Mouse (Mus musculus) forebrain, embryonic 14.5 days (tissue): Measurements from ENCODE around the gene Egfl6. TPM values are rescaled to one million over a fixed set of nuclear protein-coding genes. Genes with fewer than 3 reads are reported as not detected.
A peak's percentile ranks its signal among the peaks of the same experiment; 100 is the strongest.

ENCODE experiments used
- ATAC-seq: fragments of 200-750 bp; cut with Nextera tagmentation; 2 replicates; pipeline ENCODE4 v1.8.0; 2017; ENCODE audit warnings: mild to moderate bottlenecking, moderate library complexity
- DNase-seq: peaks from one replicate; pipeline ENCODE4 v3.0.0-alpha.2; 2015; ENCODE audit warnings: low spot score
- H3K27ac ChIP-seq: fragments of 300-500 bp; sonication (generic); 2 replicates; pipeline ENCODE4 v1.5.1; 2014; ENCODE audit warnings: low read depth, mild to moderate bottlenecking, control low read depth, low read length, moderate library complexity
- H3K27me3 ChIP-seq: fragments of 300-500 bp; sonication (generic); replicated peaks from 2 replicates; pipeline ENCODE4 v1.6.1; 2014; ENCODE audit warnings: low read length, control low read depth, mixed read lengths; ENCODE audit not compliant: control insufficient read depth, insufficient read depth
- H3K36me3 ChIP-seq: fragments of 300-500 bp; sonication (generic); 2 replicates; pipeline ENCODE4 v1.6.1; 2014; ENCODE audit warnings: low read length, control low read depth; ENCODE audit not compliant: control insufficient read depth, insufficient read depth
- H3K4me1 ChIP-seq: fragments of 300-500 bp; sonication (generic); 2 replicates; pipeline ENCODE4 v1.6.1; 2014; ENCODE audit warnings: antibody characterized with exemption, low read length, control low read depth; ENCODE audit not compliant: control insufficient read depth, insufficient read depth
- H3K4me2 ChIP-seq: fragments of 300-500 bp; sonication (generic); 2 replicates; pipeline ENCODE4 v1.6.1; 2014; ENCODE audit warnings: mild to moderate bottlenecking, control low read depth, low read length
- H3K4me3 ChIP-seq: fragments of 300-500 bp; sonication (generic); 2 replicates; pipeline ENCODE4 v1.5.1; 2014; ENCODE audit warnings: low read depth, low read length, control low read depth
- H3K9ac ChIP-seq: fragments of 300-500 bp; sonication (generic); 2 replicates; pipeline ENCODE4 v1.6.1; 2014; ENCODE audit warnings: mild to moderate bottlenecking, low read length, control low read depth, moderate library complexity
- H3K9me3 ChIP-seq: fragments of 300-500 bp; sonication (generic); replicated peaks from 2 replicates; pipeline ENCODE4 v1.6.1; 2016; ENCODE audit warnings: low read length, control low read depth, mixed read lengths; ENCODE audit not compliant: control insufficient read depth
- WGBS: fragments of 180-500 bp; shearing (Covaris S2); extraction: QIAGEN DNeasy Blood & Tissue Kit; methylation state at CpG from one replicate; pipeline ENCODE4 v1.1.7; 2014; 5-methylcytosine and 5-hydroxymethylcytosine counted together
- polyA plus RNA-seq: library from polyadenylated mRNA; unstranded; fragments of >200 nt; fragmentation: Nextera tagmentation; extraction: Ambion mirVana; gene quantifications from 2 replicates; pipeline ENCODE4 v1.2.1, GENCODE M21; 2014

Egfl6 gene
- polyA plus RNA-seq, 1 experiment from 2014 or later, result 0.86 TPM

DNA sequence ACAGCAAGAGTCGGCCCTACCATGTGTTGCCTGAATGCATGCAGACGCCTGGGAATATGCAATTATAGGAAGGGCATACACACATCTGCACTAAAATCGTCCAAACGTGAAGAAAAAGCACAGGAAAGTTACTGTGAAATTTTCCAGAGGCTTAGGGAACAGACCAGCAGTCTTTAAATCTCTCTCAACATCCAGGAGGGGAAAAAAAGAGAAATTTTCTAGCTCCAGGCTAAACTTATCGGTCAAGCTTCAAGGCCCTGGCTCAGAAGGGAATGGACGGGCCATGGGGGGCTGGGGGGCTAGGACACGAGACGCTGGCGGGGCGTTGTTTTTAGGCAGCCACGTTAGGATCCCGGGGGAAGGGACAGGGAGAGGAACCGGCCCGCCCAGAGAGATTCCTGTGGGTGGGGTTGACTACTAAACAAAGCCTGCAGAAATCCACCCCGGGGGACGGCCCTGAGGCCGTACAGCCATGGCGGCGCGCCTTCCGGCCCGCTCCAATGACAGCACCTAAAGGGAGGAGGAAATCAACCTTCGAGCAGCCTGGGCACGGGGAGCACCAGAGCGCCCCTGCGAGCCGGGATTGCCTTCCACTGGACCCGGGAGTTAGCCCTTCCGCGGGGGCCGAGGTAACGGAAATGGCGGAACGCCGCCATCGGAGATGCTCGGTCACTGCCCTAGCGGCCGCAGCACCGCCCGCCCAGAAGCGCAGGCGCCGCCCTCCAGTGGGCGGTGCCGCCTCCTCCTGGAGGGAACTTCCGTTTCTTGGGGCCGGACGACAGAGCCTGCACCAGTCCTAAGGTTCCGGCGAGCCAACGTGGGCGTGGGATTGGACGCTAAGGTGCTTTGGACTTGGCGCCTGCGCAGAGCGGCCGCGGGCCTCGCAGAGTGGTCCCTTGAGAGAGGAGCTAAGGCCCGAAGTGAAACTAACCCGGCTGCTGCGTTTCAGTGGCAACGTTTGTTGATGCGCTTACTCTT, 75.5 kb downstream of the Egfl6 start:
- 32% methylated on average over 64 of the region's 65 CpGs for WGBS
- H3K4me3 ChIP-seq, result peak overlapping the region; percentile 50
- peak overlapping the region; percentile 77 for H3K9ac ChIP-seq
- no peaks in the 10 kb centered on the region for H3K4me1 ChIP-seq
- no peaks in the 10 kb centered on the region for H3K36me3 ChIP-seq
- peak overlapping the region; percentile 52 for H3K4me2 ChIP-seq
- no peaks in the 10 kb centered on the region for H3K9me3 ChIP-seq
- peak; percentile 99 for ATAC-seq
- H3K27ac ChIP-seq, result peak overlapping the region; percentile 97
- DNase-seq, result peak; percentile 96
- no peaks in the 10 kb centered on the region for H3K27me3 ChIP-seq

DNA sequence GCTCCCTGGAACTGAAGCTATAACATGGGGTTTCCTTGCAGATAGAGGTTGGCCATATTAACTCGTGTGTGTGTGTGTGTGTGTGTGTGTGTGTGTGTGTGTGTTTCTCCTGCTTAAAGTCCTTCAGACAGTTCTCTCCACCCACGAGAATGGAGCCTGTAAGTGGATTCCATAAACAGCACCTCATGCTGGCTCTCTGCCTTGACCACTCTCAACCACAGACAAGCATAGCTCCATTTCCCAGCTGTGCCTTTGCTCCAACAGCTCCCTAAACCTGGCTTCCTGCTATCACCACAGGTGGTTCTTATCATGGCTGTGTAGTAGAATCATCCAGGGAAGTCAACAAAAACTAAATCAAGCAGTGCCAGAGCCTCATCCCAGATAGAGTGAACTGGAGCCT, 81.1 kb downstream of the Egfl6 start:
- 73% methylated on average over 2 of the region's 2 CpGs for WGBS
- Histone ChIP-seq H3K4me1 (no peaks in the 10 kb centered on the region), H3K4me3 (no peak overlapping the region), H3K4me2 (no peak overlapping the region), H3K9ac (no peak overlapping the region), H3K36me3 (0 out of 2 replicates have a peak, but pooled peaks cover 2% of the 10 kb centered on the region), H3K27ac (no peak overlapping the region), H3K27me3 (no peaks in the 10 kb centered on the region), H3K9me3 (no peaks in the 10 kb centered on the region)
- no peak for ATAC-seq
- DNase-seq, result no peak

DNA sequence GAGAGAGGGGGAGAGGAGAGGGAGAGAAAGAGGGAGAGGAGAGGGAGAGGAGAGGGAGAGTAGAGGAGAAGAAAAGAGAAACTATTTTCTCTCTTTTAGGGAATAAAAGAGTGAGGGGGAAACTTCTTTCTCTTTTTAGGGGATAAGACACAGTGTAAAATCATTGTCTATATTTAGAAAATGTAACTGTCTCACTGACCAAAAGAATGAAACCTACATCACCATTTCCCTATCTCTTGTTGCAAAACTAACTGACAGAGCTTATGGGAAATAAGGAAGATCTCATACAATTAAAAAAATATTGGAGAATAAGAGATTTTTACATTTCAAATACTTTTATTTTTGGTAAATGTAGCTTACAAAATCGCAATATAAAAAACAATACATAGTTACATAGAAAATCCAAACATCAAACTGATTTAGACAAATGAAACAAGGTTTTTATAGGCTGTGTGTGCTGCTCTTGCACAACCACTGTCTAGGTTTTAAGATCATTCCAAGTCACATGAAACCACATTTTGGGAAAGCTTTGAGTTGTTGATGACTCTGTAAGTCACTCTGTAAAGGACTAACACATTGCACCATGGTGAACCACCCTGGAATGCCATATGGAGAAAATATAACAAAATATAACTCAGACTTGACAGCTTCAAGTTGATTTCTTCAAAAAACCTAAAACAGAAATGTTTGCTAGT, 85.9 kb downstream of the Egfl6 start:
- H3K9me3 ChIP-seq, result no peaks in the 10 kb centered on the region
- H3K27ac ChIP-seq, result no peak overlapping the region
- H3K27me3 ChIP-seq, result no peaks in the 10 kb centered on the region
- H3K4me1 ChIP-seq, result no peaks in the 10 kb centered on the region
- H3K36me3 ChIP-seq, result 0 out of 2 replicates have a peak, but pooled peaks cover 2% of the 10 kb centered on the region
- ATAC-seq (no peak), DNase-seq (no peak)
- no peak overlapping the region for H3K9ac ChIP-seq
- WGBS, result 80% methylated on average over 1 of the region's 1 CpGs
- H3K4me3 ChIP-seq, result no peak overlapping the region
- H3K4me2 ChIP-seq, result no peak overlapping the region

DNA sequence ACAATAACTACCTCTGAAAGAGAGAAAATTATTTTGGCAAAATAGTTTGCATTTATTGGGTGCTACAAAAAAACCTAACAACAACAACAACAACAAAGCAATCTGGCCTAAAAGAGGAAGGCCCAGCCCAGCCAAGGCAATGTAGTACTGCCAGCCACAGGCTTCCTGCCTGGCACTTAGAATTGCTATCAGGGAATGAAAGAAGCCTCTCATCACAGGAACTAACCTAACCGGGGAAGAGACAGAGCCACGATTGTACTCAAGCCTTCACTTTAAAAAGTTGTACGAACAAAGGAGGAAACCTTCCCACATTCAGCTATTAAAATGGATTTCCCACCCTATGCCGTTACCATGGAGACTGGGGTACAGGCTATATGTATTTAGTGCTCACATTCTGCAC, 87.7 kb downstream of the Egfl6 start:
- Histone ChIP-seq H3K27ac (no peak overlapping the region), H3K4me1 (no peaks in the 10 kb centered on the region), H3K4me3 (no peak overlapping the region), H3K4me2 (no peak overlapping the region), H3K9me3 (no peaks in the 10 kb centered on the region), H3K9ac (no peak overlapping the region), H3K36me3 (no peaks in the 10 kb centered on the region), H3K27me3 (no peaks in the 10 kb centered on the region)
- peak; percentile 28 for DNase-seq
- 49% methylated on average over 4 of the region's 4 CpGs for WGBS
- 0 out of 2 replicates have a peak, but pooled peaks have one; percentile 50 for ATAC-seq

DNA sequence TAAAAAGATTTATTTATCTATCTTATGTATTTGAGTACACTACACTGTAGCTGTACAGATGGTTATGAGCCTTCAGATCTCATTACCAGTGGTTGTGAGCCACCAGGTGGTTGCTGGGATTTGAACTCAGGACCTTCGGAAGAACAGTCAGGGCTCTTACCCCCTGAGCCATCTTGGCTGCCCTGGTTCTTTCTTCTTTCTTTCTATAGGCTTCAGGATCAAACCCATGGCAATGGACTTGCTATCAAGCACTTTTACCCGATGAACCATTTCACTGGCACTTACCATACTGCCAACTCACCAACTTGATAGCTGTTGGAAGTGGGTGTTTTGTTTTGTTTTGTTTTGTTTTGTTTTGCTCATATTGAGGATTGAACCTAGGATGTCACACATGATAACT, 90.5 kb downstream of the Egfl6 start:
- H3K4me2 ChIP-seq, result no peak overlapping the region
- no peaks in the 10 kb centered on the region for H3K4me1 ChIP-seq
- H3K27ac ChIP-seq, result no peak overlapping the region
- H3K4me3 ChIP-seq, result no peak overlapping the region
- no peaks in the 10 kb centered on the region for H3K27me3 ChIP-seq
- no peaks in the 10 kb centered on the region for H3K36me3 ChIP-seq
- H3K9me3 ChIP-seq, result no peaks in the 10 kb centered on the region
- ATAC-seq, result no peak
- no peak overlapping the region for H3K9ac ChIP-seq
- 85% methylated on average over 2 of the region's 2 CpGs for WGBS
- no peak for DNase-seq

DNA sequence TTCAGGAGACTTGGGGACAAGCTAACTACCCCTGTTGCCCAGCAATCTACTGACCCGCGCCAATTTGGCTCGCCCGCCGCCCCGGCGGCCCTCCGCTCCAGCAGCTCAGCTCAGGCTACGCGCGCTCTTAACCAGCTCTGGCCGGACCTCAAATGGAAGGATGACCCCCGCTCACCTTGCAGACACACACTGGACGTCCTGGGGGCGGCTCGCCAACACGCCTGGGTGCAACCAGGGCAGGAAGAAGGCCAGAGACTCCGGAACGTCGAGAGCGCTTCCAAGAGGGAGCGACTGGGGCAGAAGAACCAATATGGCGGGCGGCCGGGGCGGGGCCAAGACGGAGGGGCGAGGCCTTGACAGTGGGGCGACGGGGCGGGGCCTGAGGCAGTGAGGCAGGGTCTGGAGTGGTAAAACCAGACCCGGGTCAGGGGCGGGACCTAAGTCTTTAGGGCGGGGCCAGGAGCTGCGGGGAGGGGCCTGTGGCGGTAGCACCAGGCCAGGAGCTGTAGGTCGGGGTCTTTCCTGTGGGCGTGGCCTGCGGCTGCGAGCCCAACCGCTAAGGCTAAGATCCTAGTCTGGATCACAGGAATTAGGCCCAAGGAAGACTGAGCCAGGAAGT, 106.0 kb downstream of the Egfl6 start, which contains the start of gene Rab9:
Rab9 (minus strand) TSS at position 503 of the 619 bp plus-strand sequence.
- WGBS, result 35% methylated on average over 41 of the region's 41 CpGs
- peak within 1 kb of the TSS; percentile 50 for H3K4me3 ChIP-seq
- ATAC-seq, result peak; percentile 97

DNA sequence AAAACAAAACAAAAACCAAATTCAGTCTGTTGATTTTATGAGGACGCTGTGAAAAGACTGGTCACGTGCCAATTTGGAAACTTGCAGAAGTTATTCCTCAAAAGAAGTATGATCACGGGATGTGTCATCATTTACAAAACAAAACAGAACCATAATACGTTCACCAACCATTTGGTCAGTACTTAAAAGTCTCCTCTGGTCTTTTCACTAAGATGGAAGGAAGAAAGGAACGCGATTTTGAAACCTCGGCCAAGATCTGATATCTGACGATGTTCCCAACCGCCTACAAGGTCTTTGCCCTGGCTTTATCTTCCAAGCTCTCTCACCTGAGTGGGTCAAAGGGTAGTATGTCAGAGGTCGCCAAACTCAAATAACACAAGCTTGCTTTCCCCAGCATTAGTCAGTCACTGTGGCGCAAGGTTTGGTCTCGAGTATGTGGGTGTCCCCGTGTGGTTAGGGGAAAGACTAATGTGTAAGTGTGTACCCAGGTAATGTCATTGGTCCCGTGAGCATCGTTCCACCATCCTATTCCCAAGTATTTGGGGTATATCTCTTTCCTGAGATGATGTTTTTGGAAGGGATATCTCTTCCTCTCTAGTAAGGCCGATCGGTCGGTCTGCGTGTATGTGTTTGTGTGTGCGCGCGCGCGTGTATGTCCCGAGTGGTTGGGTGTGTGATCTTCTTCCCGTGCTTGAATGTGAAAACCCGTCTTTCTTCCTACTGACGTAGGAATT, 106.7 kb downstream of the Egfl6 start:
- peak overlapping the region; percentile 56; the same call in 1 of the 2 replicates for H3K27ac ChIP-seq
- H3K4me2 ChIP-seq, result peak overlapping the region; percentile 58
- 36% methylated on average over 28 of the region's 28 CpGs for WGBS
- no peaks in the 10 kb centered on the region for H3K9me3 ChIP-seq
- no peaks in the 10 kb centered on the region for H3K4me1 ChIP-seq
- DNase-seq, result peak; percentile 14
- no peaks in the 10 kb centered on the region for H3K27me3 ChIP-seq
- H3K9ac ChIP-seq, result peak overlapping the region; percentile 61
- H3K4me3 ChIP-seq, result peak overlapping the region; percentile 50
- H3K36me3 ChIP-seq, result no peaks in the 10 kb centered on the region
- peak; percentile 45 for ATAC-seq

More for the DNA sequence above, 106.0 kb downstream of the Egfl6 start, which contains the start of gene Rab9:
- peak; percentile 92 for DNase-seq
- Histone ChIP-seq H3K27ac (peak within 1 kb of the TSS; percentile 56; the same call in 1 of the 2 replicates), H3K4me1 (no peaks in the 10 kb centered on the region), H3K9ac (peak within 1 kb of the TSS; percentile 61), H3K36me3 (no peaks in the 10 kb centered on the region), H3K27me3 (no peaks in the 10 kb centered on the region), H3K4me2 (peak within 1 kb of the TSS; percentile 58), H3K9me3 (no peaks in the 10 kb centered on the region)

DNA sequence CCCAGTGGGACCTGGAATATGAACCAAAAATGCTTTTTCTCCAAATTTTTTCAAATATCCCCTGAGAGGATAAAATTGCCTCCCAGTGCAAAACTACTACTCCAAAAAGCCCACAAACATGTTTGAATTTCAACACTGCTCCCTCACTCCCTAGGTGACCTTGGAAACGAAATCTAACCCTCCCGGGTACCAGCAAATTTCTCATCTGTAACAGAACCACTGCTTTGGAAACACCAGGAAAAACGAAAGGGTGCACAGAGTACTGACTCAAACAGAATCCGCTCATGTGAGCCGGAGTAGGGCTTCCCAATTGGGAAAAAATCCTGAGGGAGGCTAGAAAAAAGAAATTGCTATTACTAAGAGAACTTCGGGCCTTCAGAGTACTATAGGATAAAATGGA, 108.1 kb downstream of the Egfl6 start:
- Histone ChIP-seq H3K27me3 (no peaks in the 10 kb centered on the region), H3K9ac (no peak overlapping the region), H3K4me1 (no peaks in the 10 kb centered on the region), H3K9me3 (no peaks in the 10 kb centered on the region), H3K27ac (no peak overlapping the region), H3K4me3 (no peak overlapping the region), H3K4me2 (peak overlapping the region; percentile 58), H3K36me3 (no peaks in the 10 kb centered on the region)
- WGBS, result 82% methylated on average over 6 of the region's 6 CpGs
- ATAC-seq, result no peak
- no peak for DNase-seq
